Mouse (Mus musculus) neural tube, embryonic 15.5 days (tissue): ENCODE measurements around the gene Dnah3. TPM values are rescaled to one million over a fixed set of nuclear protein-coding genes. Genes with fewer than 3 reads are reported as not detected.

ENCODE experiments used
- ATAC-seq: fragments of 200-750 bp; cut with Nextera tagmentation; 2 replicates; pipeline ENCODE4 v1.8.0; 2017; ENCODE audit warnings: mild to moderate bottlenecking, moderate TSS enrichment, moderate library complexity; ENCODE audit not compliant: low FRiP score
- H3K27ac ChIP-seq: fragments of 300-500 bp; sonication (generic); replicated peaks from 2 replicates; pipeline ENCODE4 v1.5.1; 2015; ENCODE audit warnings: mild to moderate bottlenecking, inconsistent platforms
- H3K27me3 ChIP-seq: fragments of 300-500 bp; sonication (generic); replicated peaks from 2 replicates; pipeline ENCODE4 v1.6.1; 2015; ENCODE audit warnings: inconsistent platforms
- H3K36me3 ChIP-seq: fragments of 300-500 bp; sonication (generic); 2 replicates; pipeline ENCODE4 v1.6.1; 2015; ENCODE audit warnings: inconsistent platforms
- H3K4me1 ChIP-seq: fragments of 300-500 bp; sonication (generic); 2 replicates; pipeline ENCODE4 v1.6.1; 2015; ENCODE audit warnings: inconsistent platforms
- H3K4me2 ChIP-seq: fragments of 300-500 bp; sonication (generic); 2 replicates; pipeline ENCODE4 v1.6.1; 2015; ENCODE audit warnings: inconsistent platforms, mild to moderate bottlenecking, moderate library complexity
- H3K4me3 ChIP-seq: fragments of 300-500 bp; sonication (generic); replicated peaks from 2 replicates; pipeline ENCODE4 v1.5.1; 2015; ENCODE audit warnings: mild to moderate bottlenecking, inconsistent platforms
- H3K9ac ChIP-seq: fragments of 300-500 bp; sonication (generic); replicated peaks from 2 replicates; pipeline ENCODE4 v1.6.1; 2015; ENCODE audit warnings: mild to moderate bottlenecking, inconsistent platforms
- H3K9me3 ChIP-seq: fragments of 300-500 bp; sonication (generic); replicated peaks from 2 replicates; pipeline ENCODE4 v1.6.1; 2016; ENCODE audit warnings: inconsistent platforms
- WGBS: fragments of 180-500 bp; shearing (Covaris S2); methylation state at CpG from one replicate; pipeline ENCODE4 v1.1.7; 2015; ENCODE audit warnings: mixed read lengths; 5-methylcytosine and 5-hydroxymethylcytosine counted together
- polyA plus RNA-seq: library from polyadenylated mRNA; unstranded; fragments of >200 nt; fragmentation: Nextera tagmentation; extraction: Ambion mirVana; gene quantifications from 2 replicates; pipeline ENCODE4 v1.2.1, GENCODE M21; 2015

The Dnah3 gene
- polyA plus RNA-seq, 1 experiment from 2014 or later: not detected

- no peaks in the 10 kb centered on the region for H3K9me3 ChIP-seq
- no peaks in the 10 kb centered on the region for H3K36me3 ChIP-seq
- no peak overlapping the region for H3K27ac ChIP-seq
- WGBS: 3% methylated on average over 25 of the region's 25 CpGs
- peak overlapping the region; percentile 59 for H3K4me3 ChIP-seq
- H3K27me3 ChIP-seq: no peaks in the 10 kb centered on the region
- H3K4me1 ChIP-seq: peaks cover 17% of the 10 kb centered on the region
- peak overlapping the region; percentile 61; the same call in 1 of the 2 replicates for H3K9ac ChIP-seq
- peak overlapping the region; percentile 89 for H3K4me2 ChIP-seq
- 0 out of 2 replicates have a peak, but pooled peaks have one; percentile 29 for ATAC-seq
These were observed 8.0 kb upstream of the Dnah3 start for GRCm38 (mm10) chr7:120103019-120103567.

- ATAC-seq: peak; percentile 91
- H3K9ac ChIP-seq: peak within 1 kb of the TSS; percentile 61
- H3K36me3 ChIP-seq: no peaks in the 10 kb centered on the region
- under 1% methylated on average over 42 of the region's 42 CpGs for WGBS
- peak within 1 kb of the TSS; percentile 59 for H3K4me3 ChIP-seq
- peaks cover 17% of the 10 kb centered on the region for H3K4me1 ChIP-seq
- H3K27me3 ChIP-seq: no peaks in the 10 kb centered on the region
- peak within 1 kb of the TSS; percentile 89 for H3K4me2 ChIP-seq
- H3K9me3 ChIP-seq: no peaks in the 10 kb centered on the region
- no peak within 1 kb of the TSS for H3K27ac ChIP-seq
These were observed 7.3 kb upstream of the Dnah3 start, which contains the start of gene Tmem159 for GRCm38 (mm10) chr7:120102164-120102972. Tmem159 (plus strand) TSS chr7:120102353.

- Histone ChIP-seq H3K9me3 (no peaks in the 10 kb centered on the region), H3K27ac (no peak overlapping the region), H3K4me1 (peaks cover 16% of the 10 kb centered on the region), H3K4me2 (no peak overlapping the region), H3K36me3 (no peaks in the 10 kb centered on the region), H3K9ac (no peak overlapping the region), H3K4me3 (no peak overlapping the region), H3K27me3 (no peaks in the 10 kb centered on the region)
- WGBS: 27% methylated on average over 9 of the region's 9 CpGs
- no peak; the same call in 1 of the 2 replicates for ATAC-seq
These were observed 3.3 kb upstream of the Dnah3 start for GRCm38 (mm10) chr7:120098403-120098802.

GRCm38 (mm10) chr7:120097845-120098244 lies 2.8 kb upstream of the Dnah3 start:
- 9% methylated on average over 7 of the region's 7 CpGs for WGBS
- no peaks in the 10 kb centered on the region for H3K36me3 ChIP-seq

GRCm38 (mm10) chr7:120094216-120094615 lies 864 bp downstream of the Dnah3 start:
- no peak overlapping the region for H3K27ac ChIP-seq
- H3K36me3 ChIP-seq: no peaks in the 10 kb centered on the region
- no peaks in the 10 kb centered on the region for H3K27me3 ChIP-seq
- H3K9me3 ChIP-seq: no peaks in the 10 kb centered on the region
- H3K9ac ChIP-seq: no peak overlapping the region
- H3K4me2 ChIP-seq: no peak overlapping the region
- no peaks in the 10 kb centered on the region for H3K4me1 ChIP-seq
- 89% methylated on average over 3 of the region's 3 CpGs for WGBS
- ATAC-seq: no peak
- no peak overlapping the region for H3K4me3 ChIP-seq

More at GRCm38 (mm10) chr7:120097845-120098244, 2.8 kb upstream of the Dnah3 start:
- no peak overlapping the region for H3K9ac ChIP-seq
- no peak for ATAC-seq
- no peak overlapping the region for H3K27ac ChIP-seq
- H3K4me3 ChIP-seq: no peak overlapping the region
- no peaks in the 10 kb centered on the region for H3K9me3 ChIP-seq
- H3K27me3 ChIP-seq: no peaks in the 10 kb centered on the region
- H3K4me2 ChIP-seq: no peak overlapping the region
- H3K4me1 ChIP-seq: peaks cover 11% of the 10 kb centered on the region

GRCm38 (mm10) chr7:120093033-120093432 lies 2.0 kb downstream of the Dnah3 start:
- H3K4me1 ChIP-seq: no peaks in the 10 kb centered on the region
- no peak overlapping the region for H3K9ac ChIP-seq
- no peak for ATAC-seq
- H3K27ac ChIP-seq: no peak overlapping the region
- WGBS: 68% methylated on average over 5 of the region's 5 CpGs
- no peaks in the 10 kb centered on the region for H3K36me3 ChIP-seq
- no peaks in the 10 kb centered on the region for H3K9me3 ChIP-seq
- H3K4me2 ChIP-seq: no peak overlapping the region
- no peaks in the 10 kb centered on the region for H3K27me3 ChIP-seq
- H3K4me3 ChIP-seq: no peak overlapping the region

- H3K9ac ChIP-seq: no peak overlapping the region
- H3K36me3 ChIP-seq: no peaks in the 10 kb centered on the region
- H3K27ac ChIP-seq: no peak overlapping the region
- ATAC-seq: no peak
- no peaks in the 10 kb centered on the region for H3K9me3 ChIP-seq
- WGBS: 67% methylated on average over 3 of the region's 3 CpGs
- no peaks in the 10 kb centered on the region for H3K4me1 ChIP-seq
- no peak overlapping the region for H3K4me3 ChIP-seq
- H3K4me2 ChIP-seq: no peak overlapping the region
- no peaks in the 10 kb centered on the region for H3K27me3 ChIP-seq
These were observed 14.9 kb downstream of the Dnah3 start for GRCm38 (mm10) chr7:120080177-120080576.

GRCm38 (mm10) chr7:120069164-120069563 lies 25.9 kb downstream of the Dnah3 start:
- Histone ChIP-seq H3K27me3 (no peaks in the 10 kb centered on the region), H3K4me3 (no peak overlapping the region), H3K4me1 (peaks cover 3% of the 10 kb centered on the region; the same call in 1 of the 2 replicates), H3K9me3 (no peaks in the 10 kb centered on the region), H3K27ac (no peak overlapping the region), H3K9ac (no peak overlapping the region), H3K4me2 (no peak overlapping the region), H3K36me3 (no peaks in the 10 kb centered on the region)
- 15% methylated on average over 3 of the region's 3 CpGs for WGBS
- no peak for ATAC-seq

GRCm38 (mm10) chr7:120068114-120068513 lies 27.0 kb downstream of the Dnah3 start:
- H3K27ac ChIP-seq: no peak overlapping the region
- no peaks in the 10 kb centered on the region for H3K27me3 ChIP-seq
- WGBS: 75% methylated on average over 3 of the region's 3 CpGs
- no peaks in the 10 kb centered on the region for H3K9me3 ChIP-seq
- 0 out of 2 replicates have a peak, but pooled peaks have one; percentile 50 for ATAC-seq
- peaks cover 3% of the 10 kb centered on the region; the same call in 1 of the 2 replicates for H3K4me1 ChIP-seq
- H3K36me3 ChIP-seq: no peaks in the 10 kb centered on the region
- H3K4me3 ChIP-seq: no peak overlapping the region
- H3K4me2 ChIP-seq: no peak overlapping the region
- H3K9ac ChIP-seq: no peak overlapping the region

- Histone ChIP-seq H3K4me1 (no peaks in the 10 kb centered on the region), H3K9me3 (no peaks in the 10 kb centered on the region), H3K36me3 (no peaks in the 10 kb centered on the region), H3K27me3 (no peaks in the 10 kb centered on the region), H3K4me2 (no peak overlapping the region), H3K4me3 (no peak overlapping the region), H3K9ac (no peak overlapping the region), H3K27ac (no peak overlapping the region)
- WGBS: 98% methylated on average over 1 of the region's 1 CpGs
- ATAC-seq: no peak
These were observed 31.0 kb downstream of the Dnah3 start for GRCm38 (mm10) chr7:120064045-120064444.

- no peak overlapping the region for H3K4me3 ChIP-seq
- no peak overlapping the region for H3K27ac ChIP-seq
- H3K9ac ChIP-seq: no peak overlapping the region
- no peak for ATAC-seq
- 82% methylated on average over 3 of the region's 3 CpGs for WGBS
- no peaks in the 10 kb centered on the region for H3K27me3 ChIP-seq
- H3K9me3 ChIP-seq: no peaks in the 10 kb centered on the region
- H3K4me2 ChIP-seq: no peak overlapping the region
- no peaks in the 10 kb centered on the region for H3K36me3 ChIP-seq
- no peaks in the 10 kb centered on the region for H3K4me1 ChIP-seq
These were observed 39.6 kb downstream of the Dnah3 start for GRCm38 (mm10) chr7:120055479-120055878.

GRCm38 (mm10) chr7:120054016-120054415 lies 41.1 kb downstream of the Dnah3 start:
- no peak overlapping the region for H3K4me3 ChIP-seq
- 60% methylated on average over 2 of the region's 2 CpGs for WGBS
- ATAC-seq: no peak
- no peak overlapping the region for H3K9ac ChIP-seq
- no peak overlapping the region for H3K27ac ChIP-seq
- H3K9me3 ChIP-seq: no peaks in the 10 kb centered on the region
- H3K27me3 ChIP-seq: no peaks in the 10 kb centered on the region
- H3K4me1 ChIP-seq: no peaks in the 10 kb centered on the region
- H3K4me2 ChIP-seq: no peak overlapping the region
- no peaks in the 10 kb centered on the region for H3K36me3 ChIP-seq
